8 mouse cellular contexts compared by ENCODE assay signal in the genomic region with DNA sequence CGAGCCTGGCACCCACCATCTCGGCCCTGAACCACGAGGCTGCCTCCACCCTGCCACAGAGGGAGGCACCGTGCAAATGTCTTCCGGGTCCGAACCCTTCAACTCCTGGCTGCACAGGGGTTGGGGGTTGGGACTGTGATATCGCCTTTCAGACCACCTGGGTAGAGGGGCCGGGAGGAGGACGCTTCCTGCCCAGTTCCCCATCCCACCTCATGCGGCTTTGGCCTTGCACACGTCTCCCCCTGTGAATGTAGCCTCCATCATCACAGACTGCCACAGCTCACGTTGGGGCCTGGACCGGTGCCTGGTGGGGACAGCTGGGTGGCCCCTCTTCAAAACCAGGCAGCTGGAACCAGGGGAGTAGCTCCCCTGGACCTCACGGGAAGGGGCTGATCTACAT. TPM values are rescaled to one million over a fixed set of nuclear protein-coding genes. Genes with fewer than 3 reads are reported as not detected.
DNase-seq lines count a peak whose midpoint lies in the region; ATAC-seq lines count a peak whose summit lies in the region.
"Had no signal": no experiment of that assay in that cellular context is flagged by ENCODE, and none has a peak within 500 bp of the region (broad histone marks: within the 10 kb centered on the region; RNA-seq: fewer than 3 reads in every experiment).

No protein-coding gene starts in this region.

- peaks cover 3% of the 10 kb centered on the region; the same call in 1 of the 2 replicates for H3K27me3 ChIP-seq in kidney, embryonic 15.5 days
- no peaks in the 10 kb centered on the region for H3K27me3 ChIP-seq in forebrain, embryonic 13.5 days
- H3K27me3 ChIP-seq in midbrain, embryonic 14.5 days (ENCODE audit: control insufficient read depth, insufficient read depth, low read length) = no peaks in the 10 kb centered on the region

- H3K4me3 ChIP-seq in kidney, embryonic 15.5 days (replicated peaks) = peak overlapping the region; percentile 31
- H3K4me3 ChIP-seq in forebrain, embryonic 13.5 days = no peak overlapping the region
- no peak overlapping the region for H3K4me3 ChIP-seq in midbrain, embryonic 14.5 days (replicated peaks; ENCODE audit: low read depth, low read length)

- intact Hi-C loops in left cerebral cortex, postnatal 25 days (cut with DNase I) = loop anchor here (5.0 kb wide), 1 partner anchor 39 kb away; the partner anchor contains the start of gene Gjc1

- peaks cover 8% of the 10 kb centered on the region; the same call in 1 of the 2 replicates for H3K36me3 ChIP-seq in kidney, embryonic 15.5 days
- H3K36me3 ChIP-seq in forebrain, embryonic 13.5 days (ENCODE audit: poor library complexity, severe bottlenecking) = peaks cover 17% of the 10 kb centered on the region
- peaks cover 25% of the 10 kb centered on the region for H3K36me3 ChIP-seq in midbrain, embryonic 14.5 days (ENCODE audit: control insufficient read depth, insufficient read depth, low read length)

- H3K4me2 ChIP-seq in kidney, embryonic 15.5 days = peak overlapping the region; percentile 63
- H3K4me2 ChIP-seq in forebrain, embryonic 13.5 days = peak overlapping the region; percentile 46
- peak overlapping the region; percentile 47; the same call in 1 of the 2 replicates for H3K4me2 ChIP-seq in midbrain, embryonic 14.5 days (ENCODE audit: low read length)

- ATAC-seq in kidney, embryonic 15.5 days (replicated peaks; ENCODE audit: low FRiP score) = no peak
- no peak for ATAC-seq in forebrain, embryonic 13.5 days
- ATAC-seq in midbrain, embryonic 14.5 days (ENCODE audit: low FRiP score, low TSS enrichment) = no peak

- DNase-seq in kidney, postnatal 25 days = no peak
- DNase-seq in cerebellum, postnatal 14 days = peak; percentile 41 to 63
- DNase-seq in midbrain, embryonic 14.5 days = no peak
- DNase-seq in retina, postnatal 1 day = no peak
- no peak for DNase-seq in left cerebral cortex, postnatal 25 days (ENCODE audit: low spot score in 2 of 2)

- peak overlapping the region; percentile 19; the same call in 1 of the 2 replicates for H3K9ac ChIP-seq in kidney, embryonic 15.5 days
- H3K9ac ChIP-seq in forebrain, embryonic 13.5 days = peak overlapping the region; percentile 45; the same call in 1 of the 2 replicates
- H3K9ac ChIP-seq in midbrain, embryonic 14.5 days (replicated peaks; ENCODE audit: low read length) = peak overlapping the region; percentile 39; the same call in 1 of the 2 replicates

- H3K4me1 ChIP-seq in kidney, embryonic 15.5 days = peaks cover 46% of the 10 kb centered on the region
- H3K4me1 ChIP-seq in forebrain, embryonic 13.5 days = peaks cover 34% of the 10 kb centered on the region
- peaks cover 16% of the 10 kb centered on the region for H3K4me1 ChIP-seq in midbrain, embryonic 14.5 days (ENCODE audit: control insufficient read depth, insufficient read depth, low read length)

- WGBS in kidney, embryonic 15.5 days = 15% methylated on average over 14 of the region's 14 CpGs
- WGBS in forebrain, embryonic 13.5 days = 40% methylated on average over 14 of the region's 14 CpGs
- WGBS in midbrain, embryonic 14.5 days = 34% methylated on average over 14 of the region's 14 CpGs

- no peaks in the 10 kb centered on the region for H3K9me3 ChIP-seq in kidney, embryonic 15.5 days (replicated peaks)
- no peaks in the 10 kb centered on the region for H3K9me3 ChIP-seq in forebrain, embryonic 13.5 days (replicated peaks)
- no peaks in the 10 kb centered on the region for H3K9me3 ChIP-seq in midbrain, embryonic 14.5 days (ENCODE audit: control insufficient read depth, low read length)

- peak overlapping the region; percentile 59 for H3K27ac ChIP-seq in kidney, embryonic 15.5 days
- no peak overlapping the region for H3K27ac ChIP-seq in forebrain, embryonic 13.5 days
- H3K27ac ChIP-seq in midbrain, embryonic 14.5 days (replicated peaks; ENCODE audit: low read depth, low read length) = no peak overlapping the region

RNA-seq across cellular contexts. Expression of gene Adam11, which starts 16.9 kb away (rescaled TPM):
- 7.9 and 11.3 TPM in 2 replicates for polyA plus RNA-seq in kidney, embryonic 15.5 days (2015; fragmentation: Nextera tagmentation; extraction: Ambion mirVana)
- 16.1 and 22.6 TPM in 2 replicates for polyA plus RNA-seq in forebrain, embryonic 13.5 days (2015; fragmentation: Nextera tagmentation; extraction: Ambion mirVana)
- 18.2 and 24.1 TPM in 2 replicates for polyA plus RNA-seq in midbrain, embryonic 14.5 days (2014; fragmentation: Nextera tagmentation; extraction: Ambion mirVana)
- 100 to 1,000 TPM; 118 to 139 TPM for total RNA-seq in left cerebral cortex, postnatal 25 days (2021)

RNA-seq across cellular contexts. Expression of gene Gjc1, which starts 41.3 kb away (rescaled TPM):
- 59.2 and 63.7 TPM in 2 replicates for polyA plus RNA-seq in kidney, embryonic 15.5 days (2015; fragmentation: Nextera tagmentation; extraction: Ambion mirVana)
- 68.3 and 69.2 TPM in 2 replicates for polyA plus RNA-seq in forebrain, embryonic 13.5 days (2015; fragmentation: Nextera tagmentation; extraction: Ambion mirVana)
- 32.0 and 33.9 TPM in 2 replicates for polyA plus RNA-seq in midbrain, embryonic 14.5 days (2014; fragmentation: Nextera tagmentation; extraction: Ambion mirVana)
- total RNA-seq in left cerebral cortex, postnatal 25 days (2021) = 1 to 10 TPM; 7.3 to 8.0 TPM
- total RNA-seq: common myeloid progenitor, adult 5-6 weeks had no signal

RNA-seq across cellular contexts. Expression of gene Higd1b, which starts 57.5 kb away (rescaled TPM):
- 0.48 and 0.71 TPM in 2 replicates for polyA plus RNA-seq in kidney, embryonic 15.5 days (2015; fragmentation: Nextera tagmentation; extraction: Ambion mirVana)
- 1.2 and 2.0 TPM in 2 replicates for polyA plus RNA-seq in forebrain, embryonic 13.5 days (2015; fragmentation: Nextera tagmentation; extraction: Ambion mirVana)
- polyA plus RNA-seq in midbrain, embryonic 14.5 days (2014; fragmentation: Nextera tagmentation; extraction: Ambion mirVana) = 5.4 and 9.6 TPM in 2 replicates
- total RNA-seq in left cerebral cortex, postnatal 25 days (2021) = 1 to 10 TPM; 5.1 to 7.2 TPM
- total RNA-seq: common myeloid progenitor, adult 5-6 weeks had no signal

Comparison
In these comparisons a context has a peak if more than half of its experiments do, and no peak if none do; other contexts are left out.
1. DNase-seq: peak in cerebellum, postnatal 14 days (2 of 2); none in kidney, postnatal 25 days (0 of 2), midbrain, embryonic 14.5 days (single experiment), retina, postnatal 1 day (single experiment) and left cerebral cortex, postnatal 25 days (0 of 2).
2. Peak in every context shown above with its lines, with median percentiles within 50 percentile points of each other: H3K4me2 ChIP-seq and H3K9ac ChIP-seq.